Mouse (Mus musculus) liver, embryonic 14.5 days (tissue): Measurements from ENCODE around the gene Gpm6b. TPM values are rescaled to one million over a fixed set of nuclear protein-coding genes. Genes with fewer than 3 reads are reported as not detected.

Source experiments
- ATAC-seq: fragments of 200-750 bp; cut with Nextera tagmentation; 2 replicates; pipeline ENCODE4 v1.8.0; 2017; ENCODE audit warnings: moderate number of reproducible peaks, mild to moderate bottlenecking, moderate library complexity; ENCODE audit not compliant: insufficient read depth
- DNase-seq, 3 experiments: peaks; one replicate each; pipeline ENCODE4 v3.0.0-alpha.2; 2012 to 2013; ENCODE audit warnings: low read depth in 3 of 3, low spot score in 3 of 3
- H3K27ac ChIP-seq: fragments of 300-500 bp; sonication (generic); 2 replicates; pipeline ENCODE4 v1.5.1; 2014; ENCODE audit warnings: moderate library complexity, mild to moderate bottlenecking, control low read depth, inconsistent platforms
- H3K27me3 ChIP-seq: fragments of 300-500 bp; sonication (generic); 2 replicates; pipeline ENCODE4 v1.6.1; 2014; ENCODE audit warnings: mild to moderate bottlenecking, low read length, moderate library complexity; ENCODE audit not compliant: control insufficient read depth, insufficient read depth
- H3K36me3 ChIP-seq: fragments of 300-500 bp; sonication (generic); replicated peaks from 2 replicates; pipeline ENCODE4 v1.6.1; 2014; ENCODE audit warnings: low read depth; ENCODE audit not compliant: control insufficient read depth, insufficient read depth
- H3K4me1 ChIP-seq, 2 experiments: fragments of 200-500 bp in 1 of 2; fragments of 300-500 bp in 1 of 2; sonication (generic) in 1 of 2; replicated peaks; 2 replicates each; pipeline ENCODE4 v1.6.1; 2012 to 2014; ENCODE audit warnings: antibody characterized with exemption in 1 of 2, inconsistent platforms in 1 of 2, low read length in 1 of 2; ENCODE audit not compliant: control insufficient read depth in 2 of 2, insufficient read depth in 2 of 2
- H3K4me2 ChIP-seq: fragments of 300-500 bp; sonication (generic); 2 replicates; pipeline ENCODE4 v1.6.1; 2014; ENCODE audit warnings: low read depth, mild to moderate bottlenecking, control low read depth, moderate library complexity
- H3K4me3 ChIP-seq, 2 experiments: fragments of 200-500 bp in 1 of 2; fragments of 300-500 bp in 1 of 2; sonication (generic) in 1 of 2; 2 replicates each; pipeline ENCODE4 v1.5.1; 2012 to 2014; ENCODE audit warnings: low read depth in 2 of 2, low read length in 2 of 2, mild to moderate bottlenecking in 2 of 2, control low read depth in 1 of 2, inconsistent platforms in 1 of 2, moderate library complexity in 1 of 2; ENCODE audit not compliant: insufficient read depth in 1 of 2
- H3K9ac ChIP-seq: fragments of 300-500 bp; sonication (generic); replicated peaks from 2 replicates; pipeline ENCODE4 v1.6.1; 2014; ENCODE audit warnings: mild to moderate bottlenecking, control low read depth, moderate library complexity
- H3K9me3 ChIP-seq: fragments of 300-500 bp; sonication (generic); 2 replicates; pipeline ENCODE4 v1.6.1; 2016; ENCODE audit warnings: low read length, mixed read lengths; ENCODE audit not compliant: control insufficient read depth
- CTCF ChIP-seq: IDR thresholded peaks from 2 replicates; pipeline ENCODE4 v1.5.1; 2016; ENCODE audit warnings: antibody characterized with exemption, low read depth, control low read depth
- EP300 ChIP-seq: IDR thresholded peaks from 2 replicates; pipeline ENCODE4 v1.6.1; 2016; ENCODE audit warnings: antibody characterized with exemption, low read depth
- WGBS: fragments of 180-500 bp; shearing (Covaris S2); extraction: QIAGEN DNeasy Blood & Tissue Kit; methylation state at CpG from one replicate; pipeline ENCODE4 v1.1.7; 2014; ENCODE audit not compliant: insufficient replicate concordance; 5-methylcytosine and 5-hydroxymethylcytosine counted together
- polyA plus RNA-seq, 2 experiments: library from polyadenylated mRNA; depleted of rRNA in 1 of 2; stranded (reverse) in 1 of 2; unstranded in 1 of 2; fragments of >200 nt; fragmentation: Nextera tagmentation in 1 of 2; extraction: Ambion mirVana in 1 of 2; gene quantifications; 2 replicates each; pipeline versions ENCODE4 v1.2.1 to v1.2.3; 2012 to 2014

Gpm6b gene
- polyA plus RNA-seq, 2 experiments = 1.1 to 1.5 TPM

- 50% methylated on average over 1 of the region's 1 CpGs for WGBS
- Histone ChIP-seq H3K9me3 (no peaks in the 10 kb centered on the region), H3K27me3 (no peaks in the 10 kb centered on the region), H3K36me3 (no peaks in the 10 kb centered on the region), H3K4me2 (no peak overlapping the region), H3K27ac (no peak overlapping the region), H3K4me3 (no peak overlapping the region), H3K9ac (no peak overlapping the region), H3K4me1 (no peaks in the 10 kb centered on the region)
- DNase-seq (no peak), ATAC-seq (no peak)
- TF ChIP-seq EP300 = no peak
- TF ChIP-seq CTCF = no peak
Observed at GRCm38 (mm10) chrX:166315251-166315650, 76.5 kb downstream of the Gpm6b start.

GRCm38 (mm10) chrX:166316552-166317375, 78.1 kb downstream of the Gpm6b start:
- DNase-seq (no peak), ATAC-seq (no peak)
- Histone ChIP-seq H3K4me1 (no peaks in the 10 kb centered on the region), H3K9ac (no peak overlapping the region), H3K9me3 (no peaks in the 10 kb centered on the region), H3K4me2 (no peak overlapping the region), H3K27me3 (no peaks in the 10 kb centered on the region), H3K4me3 (no peak overlapping the region), H3K27ac (no peak overlapping the region), H3K36me3 (no peaks in the 10 kb centered on the region)
- 17% methylated on average over 7 of the region's 7 CpGs for WGBS
- no peak for TF ChIP-seq CTCF
- TF ChIP-seq EP300 = no peak

GRCm38 (mm10) chrX:166317376-166317679, 78.6 kb downstream of the Gpm6b start:
- H3K4me3 ChIP-seq = no peak overlapping the region
- no peaks in the 10 kb centered on the region for H3K27me3 ChIP-seq
- H3K27ac ChIP-seq = no peak overlapping the region
- H3K4me2 ChIP-seq = no peak overlapping the region
- H3K9ac ChIP-seq = no peak overlapping the region
- H3K9me3 ChIP-seq = no peaks in the 10 kb centered on the region
- H3K36me3 ChIP-seq = no peaks in the 10 kb centered on the region
- TF ChIP-seq EP300 = no peak
- no peak for TF ChIP-seq CTCF
- DNase-seq (no peak), ATAC-seq (no peak)
- WGBS = 53% methylated on average over 1 of the region's 1 CpGs
- no peaks in the 10 kb centered on the region for H3K4me1 ChIP-seq

GRCm38 (mm10) chrX:166323226-166323625, 84.5 kb downstream of the Gpm6b start:
- H3K4me1 ChIP-seq = no peaks in the 10 kb centered on the region
- ATAC-seq = no peak
- H3K9me3 ChIP-seq = no peaks in the 10 kb centered on the region
- no peak overlapping the region for H3K9ac ChIP-seq
- no peak overlapping the region for H3K4me2 ChIP-seq
- H3K27me3 ChIP-seq = no peaks in the 10 kb centered on the region
- DNase-seq = no peak
- 61% methylated on average over 3 of the region's 3 CpGs for WGBS
- no peak overlapping the region for H3K4me3 ChIP-seq
- H3K36me3 ChIP-seq = no peaks in the 10 kb centered on the region
- TF ChIP-seq CTCF (no peak), EP300 (no peak)
- H3K27ac ChIP-seq = no peak overlapping the region

- Histone ChIP-seq H3K4me1 (no peaks in the 10 kb centered on the region), H3K27me3 (no peaks in the 10 kb centered on the region), H3K36me3 (no peaks in the 10 kb centered on the region), H3K27ac (no peak overlapping the region), H3K9ac (no peak overlapping the region), H3K4me2 (no peak overlapping the region), H3K9me3 (no peaks in the 10 kb centered on the region), H3K4me3 (no peak overlapping the region)
- WGBS = 46% methylated on average over 5 of the region's 5 CpGs
- ATAC-seq = no peak
- TF ChIP-seq EP300 = no peak
- no peak for TF ChIP-seq CTCF
- no peak for DNase-seq
Observed at GRCm38 (mm10) chrX:166327621-166328020, 88.9 kb downstream of the Gpm6b start.
